8 mouse cellular contexts compared by ENCODE assay signal in the genomic region with DNA sequence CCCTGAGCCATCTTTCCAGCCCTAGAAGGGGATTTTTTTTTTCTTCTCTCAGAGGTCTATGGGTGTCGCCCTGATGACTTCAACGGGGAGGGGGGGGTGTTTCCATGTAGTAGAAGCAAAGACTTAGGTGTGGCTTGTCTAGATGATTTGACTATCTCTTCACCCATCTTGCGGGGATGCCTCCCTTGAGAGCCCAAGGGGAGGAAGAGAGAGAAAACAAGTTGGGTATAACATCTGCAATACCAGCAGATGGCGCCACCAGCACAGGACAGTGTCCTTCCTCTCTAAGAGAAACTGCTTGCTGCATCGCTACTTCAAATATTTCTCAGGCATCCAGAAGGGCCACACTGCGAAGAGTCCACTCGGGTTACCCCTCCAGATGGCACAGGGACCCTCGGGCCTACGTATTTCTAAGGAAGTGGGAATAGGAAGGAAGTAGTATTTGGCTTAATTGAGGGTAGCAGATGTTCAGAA. TPM values are rescaled to one million over a fixed set of nuclear protein-coding genes. Genes with fewer than 3 reads are reported as not detected.
DNase-seq lines count a peak whose midpoint lies in the region; ATAC-seq and TF ChIP-seq lines count a peak whose summit lies in the region.

No protein-coding gene starts in this region.

- no peaks in the 10 kb centered on the region for H3K36me3 ChIP-seq in forebrain, embryonic 12.5 days (replicated peaks)
- no peaks in the 10 kb centered on the region for H3K36me3 ChIP-seq in heart, postnatal 0 days (replicated peaks; ENCODE audit: control insufficient read depth, insufficient read depth, low read length)

- under 1% methylated on average over 9 of the region's 9 CpGs for WGBS in forebrain, embryonic 12.5 days
- WGBS in heart, postnatal 0 days = 2% methylated on average over 9 of the region's 9 CpGs

- TF ChIP-seq EP300 in heart, postnatal 0 days (IDR thresholded peaks at IDR 0.05; ENCODE audit: low read depth) = no peak

- peaks cover 8% of the 10 kb centered on the region; the same call in 1 of the 2 replicates for H3K27me3 ChIP-seq in forebrain, embryonic 12.5 days
- no peaks in the 10 kb centered on the region for H3K27me3 ChIP-seq in heart, postnatal 0 days (ENCODE audit: control insufficient read depth, insufficient read depth, low read length)

- no peaks in the 10 kb centered on the region for H3K9me3 ChIP-seq in forebrain, embryonic 12.5 days
- H3K9me3 ChIP-seq in heart, postnatal 0 days (replicated peaks; ENCODE audit: control insufficient read depth, low read length) = no peaks in the 10 kb centered on the region

- peak; percentile 96 for TF ChIP-seq CTCF in heart, postnatal 0 days (IDR thresholded peaks at IDR 0.05; ENCODE audit: low read depth)

- H3K27ac ChIP-seq in forebrain, embryonic 12.5 days = no peak overlapping the region
- no peak overlapping the region for H3K27ac ChIP-seq in heart, postnatal 0 days (ENCODE audit: low read depth)

- 0 out of 2 replicates have a peak, but pooled peaks have one; percentile 49 for ATAC-seq in forebrain, embryonic 12.5 days (ENCODE audit: low FRiP score)
- peak; percentile 21; the same call in 1 of the 2 replicates for ATAC-seq in heart, postnatal 0 days (ENCODE audit: insufficient read depth, low read depth)
- ATAC-seq in neutrophil, adult 5-6 weeks (ENCODE audit: extremely low read depth, insufficient number of reproducible peaks, low FRiP score, poor library complexity, severe bottlenecking) = peak; percentile 87

- no peak overlapping the region for H3K9ac ChIP-seq in forebrain, embryonic 12.5 days
- H3K9ac ChIP-seq in heart, postnatal 0 days (replicated peaks; ENCODE audit: low read depth, low read length) = no peak overlapping the region

- H3K4me2 ChIP-seq in forebrain, embryonic 12.5 days = no peak overlapping the region
- peak overlapping the region; percentile 51 for H3K4me2 ChIP-seq in heart, postnatal 0 days (ENCODE audit: low read depth, low read length)

- peak; percentile 94 for DNase-seq in ES-CJ7 (ENCODE audit: low read depth, low spot score)
- peak; percentile 87 for DNase-seq in c-Kit-positive CD71-positive TER-119-negative erythroid progenitor cells, embryonic 14.5 days (ENCODE audit: low read depth)
- peak; percentile 85 for DNase-seq in heart, postnatal 0 days (ENCODE audit: low spot score)
- DNase-seq in layer of hippocampus, adult 18-20 months (ENCODE audit: low spot score in 2 of 2) = peak; percentile 61 to 89
- peak; percentile 83 to 86 for DNase-seq in lung, adult 18-20 months
- DNase-seq in testis, postnatal 14 days (ENCODE audit: low spot score) = peak; percentile 81

- H3K4me3 ChIP-seq in forebrain, embryonic 12.5 days (replicated peaks) = no peak overlapping the region
- H3K4me3 ChIP-seq in heart, postnatal 0 days (ENCODE audit: low read depth, low read length) = peak overlapping the region; percentile 17; the same call in 1 of the 2 replicates

- peaks cover 12% of the 10 kb centered on the region; the same call in 1 of the 2 replicates for H3K4me1 ChIP-seq in forebrain, embryonic 12.5 days
- H3K4me1 ChIP-seq in heart, postnatal 0 days (ENCODE audit: control insufficient read depth, insufficient read depth) = peaks cover 16% of the 10 kb centered on the region; the same call in 1 of the 2 replicates

RNA-seq across cellular contexts. Expression of gene Smbd1, which starts 2.6 kb away (rescaled TPM):
- not detected in 2 replicates for polyA plus RNA-seq in forebrain, embryonic 12.5 days (2016; fragmentation: Nextera tagmentation; extraction: Ambion mirVana)
- not detected in 2 replicates for total RNA-seq in heart, postnatal 0 days (2014; rRNA removed; ENCODE audit: low replicate concordance)
- polyA plus RNA-seq in heart, postnatal 0 days (2015; fragmentation: Nextera tagmentation; extraction: Ambion mirVana) = not detected in 2 replicates
- total RNA-seq in layer of hippocampus, adult 18-20 months (2021) = not detected
- not detected in 2 replicates for total RNA-seq in neutrophil, adult 5-6 weeks (2017)

RNA-seq across cellular contexts. Expression of gene Muc20, which starts 15.7 kb away (rescaled TPM):
- polyA plus RNA-seq in forebrain, embryonic 12.5 days (2016; fragmentation: Nextera tagmentation; extraction: Ambion mirVana) = not detected in 2 replicates
- total RNA-seq in heart, postnatal 0 days (2014; rRNA removed; ENCODE audit: low replicate concordance) = 0.12 TPM in 1 of 2 replicates, not detected in the other
- 0.18 TPM in 1 of 2 replicates, not detected in the other for polyA plus RNA-seq in heart, postnatal 0 days (2015; fragmentation: Nextera tagmentation; extraction: Ambion mirVana)
- total RNA-seq in layer of hippocampus, adult 18-20 months (2021) = not detected
- 0.49 and 0.93 TPM in 2 replicates for total RNA-seq in neutrophil, adult 5-6 weeks (2017)

Comparison
In these comparisons a context has a peak if more than half of its experiments do, and no peak if none do; other contexts are left out.
1. ATAC-seq: peak in every context shown above with its lines; median percentile 87 in neutrophil, adult 5-6 weeks; 49 in forebrain, embryonic 12.5 days; 21 in heart, postnatal 0 days.